14 mouse cellular contexts compared by ENCODE assay signal in the genomic region with DNA sequence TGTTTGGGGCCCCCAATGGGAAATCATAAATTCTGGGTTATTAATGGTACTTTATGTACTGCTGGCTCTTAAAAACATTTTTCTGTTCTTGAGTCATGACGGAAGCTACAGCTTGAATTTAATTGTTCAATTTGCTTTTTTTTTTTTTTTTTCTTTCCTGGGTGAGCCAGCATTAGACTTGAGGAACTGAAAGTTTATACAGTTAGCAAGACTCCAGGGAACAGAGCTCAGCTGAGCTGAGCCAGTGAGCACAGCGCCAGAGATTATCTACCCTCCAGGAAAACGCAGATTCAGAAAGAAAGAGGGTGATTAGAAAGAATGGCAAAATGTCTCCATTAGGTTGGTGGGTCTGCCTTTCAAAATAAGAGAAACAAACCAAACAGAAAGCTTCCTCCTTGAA.
DNase-seq lines count a peak whose midpoint lies in the region; ATAC-seq and TF ChIP-seq lines count a peak whose summit lies in the region.
"Had no signal": no experiment of that assay in that cellular context is flagged by ENCODE, and none has a peak within 500 bp of the region (broad histone marks: within the 10 kb centered on the region; RNA-seq: fewer than 3 reads in every experiment).

No protein-coding gene starts in this region.

- H3K4me2 ChIP-seq in kidney, embryonic 15.5 days, result no peak overlapping the region
- no peak overlapping the region for H3K4me2 ChIP-seq in heart, embryonic 14.5 days (ENCODE audit: low read length)
- H3K4me2 ChIP-seq: embryonic facial prominence, embryonic 15.5 days; hindbrain, embryonic 15.5 days; neural tube, embryonic 15.5 days had no signal

- H3K27ac ChIP-seq in kidney, embryonic 15.5 days, result peak overlapping the region; percentile 73
- peak overlapping the region; percentile 44 for H3K27ac ChIP-seq in testis, adult 2 months (ENCODE audit: control insufficient read depth, insufficient read depth, low read depth, low read length)
- peak overlapping the region; percentile 29 to 43 for H3K27ac ChIP-seq in heart, embryonic 14.5 days (replicated peaks in 1 of 2; ENCODE audit: control insufficient read depth in 1 of 2, insufficient read depth in 1 of 2, low read depth in 2 of 2, low read length in 2 of 2)
- H3K27ac ChIP-seq: embryonic facial prominence, embryonic 15.5 days; hindbrain, embryonic 15.5 days; neural tube, embryonic 15.5 days had no signal

- H3K9ac ChIP-seq in kidney, embryonic 15.5 days, result no peak overlapping the region
- no peak overlapping the region for H3K9ac ChIP-seq in heart, embryonic 14.5 days (ENCODE audit: low read length)
- H3K9ac ChIP-seq: embryonic facial prominence, embryonic 15.5 days; hindbrain, embryonic 15.5 days; neural tube, embryonic 15.5 days had no signal

- no peak for TF ChIP-seq CTCF in testis, adult 2 months (IDR thresholded peaks at IDR 0.05; ENCODE audit: control insufficient read depth, insufficient read depth, insufficient replicate concordance, low read depth, low read length)

- no peaks in the 10 kb centered on the region for H3K9me3 ChIP-seq in kidney, embryonic 15.5 days (replicated peaks)
- no peaks in the 10 kb centered on the region for H3K9me3 ChIP-seq in heart, embryonic 14.5 days (ENCODE audit: control insufficient read depth, low read length)
- H3K9me3 ChIP-seq: embryonic facial prominence, embryonic 15.5 days; hindbrain, embryonic 15.5 days; megakaryocyte, embryonic 14.5 days; neural tube, embryonic 15.5 days had no signal

- no peak for ATAC-seq in kidney, embryonic 15.5 days (replicated peaks; ENCODE audit: low FRiP score)
- no peak for ATAC-seq in heart, embryonic 14.5 days (ENCODE audit: insufficient number of reproducible peaks, insufficient read depth, low FRiP score, low read depth)

- no peaks in the 10 kb centered on the region for H3K36me3 ChIP-seq in kidney, embryonic 15.5 days
- H3K36me3 ChIP-seq in testis, adult 2 months (ENCODE audit: control insufficient read depth, insufficient read depth, low read length), result no peaks in the 10 kb centered on the region
- no peaks in the 10 kb centered on the region for H3K36me3 ChIP-seq in heart, embryonic 14.5 days (ENCODE audit: control insufficient read depth, insufficient read depth, low read length)
- H3K36me3 ChIP-seq: embryonic facial prominence, embryonic 15.5 days; hindbrain, embryonic 15.5 days; neural tube, embryonic 15.5 days had no signal

- WGBS in kidney, embryonic 15.5 days, result 52% methylated on average over 3 of the region's 3 CpGs
- 32% methylated on average over 3 of the region's 3 CpGs for WGBS in heart, embryonic 14.5 days

- H3K4me3 ChIP-seq in kidney, embryonic 15.5 days (replicated peaks), result no peak overlapping the region
- H3K4me3 ChIP-seq in testis, adult 2 months (ENCODE audit: control insufficient read depth, low read depth, low read length), result no peak overlapping the region
- no peak overlapping the region for H3K4me3 ChIP-seq in heart, embryonic 14.5 days (ENCODE audit: control insufficient read depth in 1 of 2, insufficient read depth in 1 of 2, low read depth in 1 of 2, low read length in 2 of 2)
- H3K4me3 ChIP-seq: embryonic facial prominence, embryonic 15.5 days; hindbrain, embryonic 15.5 days; neural tube, embryonic 15.5 days had no signal

- DNase-seq in kidney, adult 18-20 months, result no peak
- DNase-seq in testis, postnatal 14 days (ENCODE audit: low spot score), result no peak
- no peak for DNase-seq in urinary bladder, postnatal 36 days (ENCODE audit: low spot score in 2 of 2)
- no peak for DNase-seq in spleen, postnatal 10 days (ENCODE audit: low spot score in 2 of 2)
- DNase-seq: adrenal gland, postnatal 10 days; cerebellum, adult 9-10 months; right cerebral cortex, postnatal 25 days had no signal

- H3K27me3 ChIP-seq in kidney, embryonic 15.5 days, result no peaks in the 10 kb centered on the region
- H3K27me3 ChIP-seq in testis, adult 2 months (ENCODE audit: control insufficient read depth, insufficient read depth, low read length), result no peaks in the 10 kb centered on the region
- H3K27me3 ChIP-seq in heart, embryonic 14.5 days (ENCODE audit: control insufficient read depth, insufficient read depth, low read length), result no peaks in the 10 kb centered on the region
- H3K27me3 ChIP-seq: embryonic facial prominence, embryonic 15.5 days; hindbrain, embryonic 15.5 days; megakaryocyte, embryonic 14.5 days; neural tube, embryonic 15.5 days had no signal

- peaks cover 42% of the 10 kb centered on the region for H3K4me1 ChIP-seq in kidney, embryonic 15.5 days
- no peaks in the 10 kb centered on the region for H3K4me1 ChIP-seq in testis, adult 2 months (ENCODE audit: control insufficient read depth, insufficient read depth, low read length)
- H3K4me1 ChIP-seq in heart, embryonic 14.5 days (ENCODE audit: control insufficient read depth in 2 of 2, insufficient read depth in 2 of 2, low read length in 2 of 2), result peaks cover 11 to 25% of the 10 kb centered on the region in 2 experiments
- H3K4me1 ChIP-seq: hindbrain, embryonic 15.5 days had no signal

- no peak for TF ChIP-seq POLR2A in testis, adult 2 months (IDR thresholded peaks at IDR 0.05; ENCODE audit: control insufficient read depth, low read depth, low read length)
